Mouse (Mus musculus) embryo, embryonic 11 days (tissue): Measurements from ENCODE around the gene Vmn2r73.

ENCODE experiments used
- DNase-seq: peaks from one replicate; pipeline ENCODE4 v3.0.0-alpha.2; 2015

Vmn2r73 gene

GRCm38 (mm10) chr7:85876166-85876565 is at the start of gene Vmn2r73:
Gene Vmn2r73, minus strand, starts transcription at chr7:85876266.
- DNase-seq: no peak

GRCm38 (mm10) chr7:85840090-85840948 is 35.7 kb downstream of the Vmn2r73 start:
- peak; percentile 43 for DNase-seq

- DNase-seq: peak; percentile 41
Measured at GRCm38 (mm10) chr7:85818092-85818491, 58.0 kb downstream of the Vmn2r73 start.
